Mouse (Mus musculus) lung, postnatal 0 days (tissue): Measurements from ENCODE around the gene Creb1. TPM values are rescaled to one million over a fixed set of nuclear protein-coding genes. Genes with fewer than 3 reads are reported as not detected.
A peak's percentile ranks its signal among the peaks of the same experiment; 100 is the strongest.

Experiments
- ATAC-seq: fragments of 200-750 bp; cut with Nextera tagmentation; 2 replicates; pipeline ENCODE4 v1.8.0; 2017; ENCODE audit warnings: moderate library complexity
- DNase-seq: peaks from one replicate; pipeline ENCODE4 v3.0.0-alpha.2; 2016; ENCODE audit warnings: low spot score
- H3K27ac ChIP-seq: fragments of 300-500 bp; sonication (generic); 2 replicates; pipeline ENCODE4 v1.5.1; 2014; ENCODE audit warnings: antibody characterized with exemption, mild to moderate bottlenecking, low read length, mixed read lengths
- H3K27me3 ChIP-seq: fragments of 300-500 bp; sonication (generic); replicated peaks from 2 replicates; pipeline ENCODE4 v1.6.1; 2014; ENCODE audit warnings: low read length, mixed read lengths; ENCODE audit not compliant: insufficient read depth
- H3K36me3 ChIP-seq: fragments of 300-500 bp; sonication (generic); 2 replicates; pipeline ENCODE4 v1.6.1; 2014; ENCODE audit warnings: low read length, mixed read lengths; ENCODE audit not compliant: insufficient read depth
- H3K4me1 ChIP-seq: fragments of 300-500 bp; sonication (generic); 2 replicates; pipeline ENCODE4 v1.6.1; 2014; ENCODE audit warnings: antibody characterized with exemption, low read depth, low read length, mixed read lengths; ENCODE audit not compliant: insufficient read depth
- H3K4me2 ChIP-seq: fragments of 300-500 bp; sonication (generic); replicated peaks from 2 replicates; pipeline ENCODE4 v1.6.1; 2014; ENCODE audit warnings: low read depth, mild to moderate bottlenecking, low read length, moderate library complexity, mixed read lengths
- H3K4me3 ChIP-seq: fragments of 300-500 bp; sonication (generic); 2 replicates; pipeline ENCODE4 v1.5.1; 2014; ENCODE audit warnings: low read depth, low read length
- H3K9ac ChIP-seq: fragments of 300-500 bp; sonication (generic); replicated peaks from 2 replicates; pipeline ENCODE4 v1.6.1; 2014; ENCODE audit warnings: low read depth, mild to moderate bottlenecking
- H3K9me3 ChIP-seq: fragments of 300-500 bp; sonication (generic); 2 replicates; pipeline ENCODE4 v1.6.1; 2016; ENCODE audit warnings: low read length, mixed read lengths
- CTCF ChIP-seq: IDR thresholded peaks from 2 replicates; pipeline ENCODE4 v1.5.1; 2016; ENCODE audit warnings: antibody characterized with exemption, mild to moderate bottlenecking
- EP300 ChIP-seq: IDR thresholded peaks from 2 replicates; pipeline ENCODE4 v1.6.1; 2016; ENCODE audit warnings: antibody characterized with exemption, mild to moderate bottlenecking, control low read depth
- WGBS: fragments of 180-500 bp; shearing (Covaris S2); extraction: QIAGEN DNeasy Blood & Tissue Kit; methylation state at CpG from one replicate; pipeline ENCODE4 v1.1.7; 2014; 5-methylcytosine and 5-hydroxymethylcytosine counted together
- polyA plus RNA-seq: library from polyadenylated mRNA; unstranded; fragments of >200 nt; fragmentation: Nextera tagmentation; extraction: Ambion mirVana; gene quantifications from 2 replicates; pipeline ENCODE4 v1.2.1, GENCODE M21; 2015

The Creb1 gene
- polyA plus RNA-seq, 1 experiment from 2014 or later: 14.2 TPM

- no peak for ATAC-seq
- Histone ChIP-seq H3K9ac (no peak overlapping the region), H3K4me2 (no peak overlapping the region), H3K36me3 (no peaks in the 10 kb centered on the region), H3K27me3 (no peaks in the 10 kb centered on the region), H3K9me3 (no peaks in the 10 kb centered on the region), H3K4me1 (no peaks in the 10 kb centered on the region), H3K4me3 (no peak overlapping the region), H3K27ac (no peak overlapping the region)
- WGBS: 79% methylated on average over 1 of the region's 1 CpGs
- no peak for TF ChIP-seq CTCF
- no peak for TF ChIP-seq EP300
- DNase-seq: no peak
These were observed 9.3 kb upstream of the Creb1 start for GRCm38 (mm10) chr1:64523117-64523516.

GRCm38 (mm10) chr1:64524661-64525060 is 7.8 kb upstream of the Creb1 start:
- TF ChIP-seq EP300 (no peak), CTCF (no peak)
- no peaks in the 10 kb centered on the region for H3K9me3 ChIP-seq

GRCm38 (mm10) chr1:64527626-64528025 is 4.8 kb upstream of the Creb1 start:
- Histone ChIP-seq H3K27me3 (no peaks in the 10 kb centered on the region), H3K4me2 (no peak overlapping the region), H3K9me3 (no peaks in the 10 kb centered on the region), H3K9ac (no peak overlapping the region), H3K27ac (no peak overlapping the region), H3K4me1 (peaks cover 9% of the 10 kb centered on the region; the same call in 1 of the 2 replicates), H3K4me3 (no peak overlapping the region), H3K36me3 (no peaks in the 10 kb centered on the region)
- DNase-seq (no peak), ATAC-seq (no peak)
- TF ChIP-seq EP300 (no peak), CTCF (no peak)

More at GRCm38 (mm10) chr1:64524661-64525060, 7.8 kb upstream of the Creb1 start:
- Histone ChIP-seq H3K27ac (no peak overlapping the region), H3K9ac (no peak overlapping the region), H3K4me3 (no peak overlapping the region), H3K4me1 (no peaks in the 10 kb centered on the region), H3K27me3 (no peaks in the 10 kb centered on the region), H3K4me2 (no peak overlapping the region), H3K36me3 (no peaks in the 10 kb centered on the region)
- 80% methylated on average over 2 of the region's 2 CpGs for WGBS
- no peak for ATAC-seq
- no peak for DNase-seq

- no peak for DNase-seq
- H3K27me3 ChIP-seq: no peaks in the 10 kb centered on the region
- no peaks in the 10 kb centered on the region for H3K36me3 ChIP-seq
- peaks cover 12% of the 10 kb centered on the region; the same call in 1 of the 2 replicates for H3K4me1 ChIP-seq
- no peak for ATAC-seq
- whole genome bisulfite sequencing: 88% methylated on average over 5 of the region's 5 CpGs
- H3K27ac ChIP-seq: no peak overlapping the region
- no peaks in the 10 kb centered on the region for H3K9me3 ChIP-seq
- TF ChIP-seq EP300 (no peak), CTCF (no peak)
- no peak overlapping the region for H3K9ac ChIP-seq
- no peak overlapping the region for H3K4me2 ChIP-seq
- no peak overlapping the region for H3K4me3 ChIP-seq
These were observed 2.6 kb upstream of the Creb1 start for GRCm38 (mm10) chr1:64529781-64530315.

GRCm38 (mm10) chr1:64531548-64531947 is 897 bp upstream of the Creb1 start:
- no peak for TF ChIP-seq CTCF
- TF ChIP-seq EP300: no peak
- Histone ChIP-seq H3K4me3 (peak overlapping the region; percentile 88), H3K27me3 (no peaks in the 10 kb centered on the region), H3K27ac (peak overlapping the region; percentile 99; the same call in 1 of the 2 replicates), H3K4me1 (peaks cover 12% of the 10 kb centered on the region; the same call in 1 of the 2 replicates), H3K4me2 (peak overlapping the region; percentile 86), H3K9me3 (no peaks in the 10 kb centered on the region), H3K36me3 (no peaks in the 10 kb centered on the region), H3K9ac (peak overlapping the region; percentile 96)
- WGBS: 13% methylated on average over 7 of the region's 7 CpGs
- peak; percentile 5 for DNase-seq
- ATAC-seq: no peak

GRCm38 (mm10) chr1:64532067-64532523 is 350 bp upstream of the Creb1 start:
- WGBS: 1% methylated on average over 34 of the region's 34 CpGs
- no peaks in the 10 kb centered on the region for H3K36me3 ChIP-seq
- peak overlapping the region; percentile 99 for H3K27ac ChIP-seq
- no peaks in the 10 kb centered on the region for H3K27me3 ChIP-seq
- H3K4me1 ChIP-seq: peaks cover 12% of the 10 kb centered on the region; the same call in 1 of the 2 replicates
- peak overlapping the region; percentile 88 for H3K4me3 ChIP-seq
- TF ChIP-seq CTCF (no peak), EP300 (no peak)
- peak overlapping the region; percentile 96 for H3K9ac ChIP-seq
- H3K4me2 ChIP-seq: peak overlapping the region; percentile 86
- ATAC-seq (peak; percentile 60), DNase-seq (no peak)
- H3K9me3 ChIP-seq: no peaks in the 10 kb centered on the region
